Mouse (Mus musculus) heart, embryonic 14.5 days (tissue): ENCODE measurements around the gene Cacna1c. TPM values are rescaled to one million over a fixed set of nuclear protein-coding genes. Genes with fewer than 3 reads are reported as not detected.

Experiments
- ATAC-seq: fragments of 200-750 bp; cut with Nextera tagmentation; 2 replicates; pipeline ENCODE4 v1.8.0; 2017; ENCODE audit warnings: low read depth, moderate TSS enrichment; ENCODE audit not compliant: insufficient number of reproducible peaks, insufficient read depth, low FRiP score
- H3K27ac ChIP-seq, 2 experiments: fragments of 200-500 bp in 1 of 2; fragments of 300-500 bp in 1 of 2; sonication (generic) in 1 of 2; replicated peaks in 1 of 2; 2 replicates each; pipeline ENCODE4 v1.5.1; 2012 to 2014; ENCODE audit warnings: low read depth in 2 of 2, low read length in 2 of 2, control low read depth in 1 of 2, mild to moderate bottlenecking in 1 of 2, mixed read lengths in 1 of 2; ENCODE audit not compliant: control insufficient read depth in 1 of 2, insufficient read depth in 1 of 2
- H3K27me3 ChIP-seq: fragments of 300-500 bp; sonication (generic); 2 replicates; pipeline ENCODE4 v1.6.1; 2014; ENCODE audit warnings: mild to moderate bottlenecking, low read length, control low read depth; ENCODE audit not compliant: control insufficient read depth, insufficient read depth
- H3K36me3 ChIP-seq: fragments of 300-500 bp; sonication (generic); 2 replicates; pipeline ENCODE4 v1.6.1; 2014; ENCODE audit warnings: mild to moderate bottlenecking, control low read depth, low read length, mixed read lengths; ENCODE audit not compliant: control insufficient read depth, insufficient read depth
- H3K4me1 ChIP-seq, 2 experiments: fragments of 200-500 bp in 1 of 2; fragments of 300-500 bp in 1 of 2; sonication (generic) in 1 of 2; 2 replicates each; pipeline ENCODE4 v1.6.1; 2012 to 2014; ENCODE audit warnings: low read length in 2 of 2, control low read depth in 1 of 2, mixed read lengths in 1 of 2; ENCODE audit not compliant: control insufficient read depth in 2 of 2, insufficient read depth in 2 of 2
- H3K4me2 ChIP-seq: fragments of 300-500 bp; sonication (generic); 2 replicates; pipeline ENCODE4 v1.6.1; 2014; ENCODE audit warnings: mild to moderate bottlenecking, low read length
- H3K4me3 ChIP-seq, 2 experiments: fragments of 200-500 bp in 1 of 2; fragments of 300-500 bp in 1 of 2; sonication (generic) in 1 of 2; 2 replicates each; pipeline ENCODE4 v1.5.1; 2012 to 2014; ENCODE audit warnings: low read length in 2 of 2, mild to moderate bottlenecking in 2 of 2, control low read depth in 1 of 2, low read depth in 1 of 2, moderate library complexity in 1 of 2; ENCODE audit not compliant: control insufficient read depth in 1 of 2, insufficient read depth in 1 of 2
- H3K9ac ChIP-seq: fragments of 300-500 bp; sonication (generic); 2 replicates; pipeline ENCODE4 v1.6.1; 2014; ENCODE audit warnings: mild to moderate bottlenecking, low read length
- H3K9me3 ChIP-seq: fragments of 300-500 bp; sonication (generic); 2 replicates; pipeline ENCODE4 v1.6.1; 2016; ENCODE audit warnings: low read length, control low read depth; ENCODE audit not compliant: control insufficient read depth
- WGBS: fragments of 180-500 bp; shearing (Covaris S2); extraction: QIAGEN DNeasy Blood & Tissue Kit; methylation state at CpG from one replicate; pipeline ENCODE4 v1.1.7; 2014; 5-methylcytosine and 5-hydroxymethylcytosine counted together
- polyA plus RNA-seq: library from polyadenylated mRNA; unstranded; fragments of >200 nt; fragmentation: Nextera tagmentation; extraction: Ambion mirVana; gene quantifications from 2 replicates; pipeline ENCODE4 v1.2.1, GENCODE M21; 2014

Gene Cacna1c
- polyA plus RNA-seq, 1 experiment from 2014 or later, result 60.9 TPM

DNA sequence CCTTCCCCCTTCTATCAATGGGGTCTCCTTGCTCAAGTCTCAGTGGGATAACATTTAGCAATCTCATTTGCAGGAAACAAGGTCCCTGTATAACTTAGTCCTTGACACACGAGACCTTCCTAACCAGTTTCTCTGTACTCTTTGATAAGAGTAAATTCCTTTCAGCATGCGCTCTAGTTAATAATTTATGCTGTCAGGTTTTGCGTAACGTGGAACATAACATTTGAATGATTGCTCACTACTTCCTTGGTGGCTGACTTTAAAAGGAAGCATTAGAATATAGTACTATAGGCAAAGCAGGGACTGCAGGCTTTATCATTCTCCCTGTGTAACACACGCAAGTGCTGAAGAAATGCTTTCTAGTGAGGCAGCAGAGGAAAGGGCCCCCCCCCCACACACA, 232.9 kb downstream of the Cacna1c start:
- no peak overlapping the region for H3K4me3 ChIP-seq
- H3K9me3 ChIP-seq, result no peaks in the 10 kb centered on the region
- H3K4me2 ChIP-seq, result no peak overlapping the region; the same call in 1 of the 2 replicates
- no peak for ATAC-seq
- no peaks in the 10 kb centered on the region for H3K36me3 ChIP-seq
- H3K4me1 ChIP-seq, result peaks cover 21 to 55% of the 10 kb centered on the region in 2 experiments
- no peaks in the 10 kb centered on the region for H3K27me3 ChIP-seq
- H3K9ac ChIP-seq, result no peak overlapping the region
- H3K27ac ChIP-seq, result 0 out of 4 replicates have a peak overlapping the region, but pooled peaks of 1 of the 2 experiments have one; percentile 28
- WGBS, result 33% methylated on average over 5 of the region's 5 CpGs

DNA sequence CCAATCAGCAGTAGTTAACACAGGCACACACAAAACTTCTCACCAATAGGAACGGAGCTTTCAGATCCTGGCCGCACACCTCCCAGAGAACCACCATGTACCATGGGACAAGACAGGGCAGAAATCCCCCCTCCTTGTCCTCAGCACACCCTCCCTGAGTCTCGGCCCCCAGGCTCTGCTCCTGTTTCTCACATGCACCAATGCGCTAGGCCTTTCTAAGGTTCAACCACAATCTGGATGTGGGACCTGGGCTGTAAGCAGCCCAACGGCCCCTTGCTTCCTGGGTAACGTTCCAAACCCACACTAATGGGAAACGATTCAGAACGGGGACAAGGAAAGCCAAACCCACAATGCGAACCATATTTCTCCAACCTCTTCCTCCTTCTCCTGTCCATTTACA, 237.7 kb downstream of the Cacna1c start:
- no peak overlapping the region for H3K4me2 ChIP-seq
- no peaks in the 10 kb centered on the region for H3K36me3 ChIP-seq
- no peak overlapping the region for H3K4me3 ChIP-seq
- no peak overlapping the region for H3K9ac ChIP-seq
- no peaks in the 10 kb centered on the region for H3K9me3 ChIP-seq
- ATAC-seq, result no peak
- 92% methylated on average over 9 of the region's 9 CpGs for WGBS
- no peak overlapping the region for H3K27ac ChIP-seq
- no peaks in the 10 kb centered on the region for H3K27me3 ChIP-seq
- H3K4me1 ChIP-seq, result peaks cover 20 to 69% of the 10 kb centered on the region in 2 experiments

DNA sequence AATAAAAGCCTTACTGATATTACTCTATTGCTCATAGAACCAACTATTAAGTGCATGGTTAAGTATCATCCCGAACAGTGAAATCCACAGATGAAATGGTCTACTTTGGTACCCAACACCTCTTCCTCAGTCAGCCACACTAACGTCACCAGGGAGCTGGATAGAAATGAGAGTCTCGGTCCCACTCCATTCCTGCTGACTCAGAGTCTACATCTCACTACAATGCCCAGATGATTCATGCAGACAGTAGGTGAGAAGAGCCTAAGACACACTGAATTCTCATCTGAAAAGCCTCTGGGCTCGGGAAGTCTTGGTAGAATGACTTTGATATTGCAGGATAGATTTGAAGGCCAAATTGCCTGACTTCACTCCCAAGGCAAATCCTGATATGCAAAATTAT, 240.0 kb downstream of the Cacna1c start:
- H3K4me1 ChIP-seq, result peaks cover 16 to 62% of the 10 kb centered on the region in 2 experiments
- no peak overlapping the region for H3K4me3 ChIP-seq
- no peaks in the 10 kb centered on the region for H3K27me3 ChIP-seq
- no peak overlapping the region for H3K27ac ChIP-seq
- no peak overlapping the region for H3K9ac ChIP-seq
- ATAC-seq, result no peak
- H3K9me3 ChIP-seq, result no peaks in the 10 kb centered on the region
- H3K36me3 ChIP-seq, result no peaks in the 10 kb centered on the region
- no peak overlapping the region for H3K4me2 ChIP-seq
- 79% methylated on average over 4 of the region's 4 CpGs for WGBS

DNA sequence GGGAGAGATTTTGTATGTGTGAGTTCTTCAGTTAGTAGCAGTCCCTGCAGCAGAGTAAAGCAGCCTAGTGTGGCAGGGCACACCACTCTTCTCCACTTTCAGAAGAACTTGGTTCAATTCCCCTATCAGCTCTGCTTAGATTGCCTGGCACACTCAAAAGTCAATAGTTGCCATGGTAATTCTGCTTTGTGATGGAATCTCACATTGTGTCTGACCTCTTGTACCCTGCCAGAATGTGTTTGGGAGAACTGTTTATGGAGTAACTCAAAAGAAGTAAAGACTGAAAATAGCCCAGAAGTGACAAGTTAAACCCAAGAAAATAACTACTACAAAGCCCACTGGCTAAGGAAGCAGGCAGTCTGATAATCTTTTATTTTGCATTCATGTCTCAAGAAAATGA, 240.4 kb downstream of the Cacna1c start:
- Histone ChIP-seq H3K27ac (no peak overlapping the region), H3K4me3 (no peak overlapping the region), H3K4me2 (no peak overlapping the region), H3K4me1 (peaks cover 19 to 65% of the 10 kb centered on the region in 2 experiments), H3K9ac (no peak overlapping the region), H3K36me3 (no peaks in the 10 kb centered on the region), H3K9me3 (no peaks in the 10 kb centered on the region), H3K27me3 (no peaks in the 10 kb centered on the region)
- ATAC-seq, result no peak

DNA sequence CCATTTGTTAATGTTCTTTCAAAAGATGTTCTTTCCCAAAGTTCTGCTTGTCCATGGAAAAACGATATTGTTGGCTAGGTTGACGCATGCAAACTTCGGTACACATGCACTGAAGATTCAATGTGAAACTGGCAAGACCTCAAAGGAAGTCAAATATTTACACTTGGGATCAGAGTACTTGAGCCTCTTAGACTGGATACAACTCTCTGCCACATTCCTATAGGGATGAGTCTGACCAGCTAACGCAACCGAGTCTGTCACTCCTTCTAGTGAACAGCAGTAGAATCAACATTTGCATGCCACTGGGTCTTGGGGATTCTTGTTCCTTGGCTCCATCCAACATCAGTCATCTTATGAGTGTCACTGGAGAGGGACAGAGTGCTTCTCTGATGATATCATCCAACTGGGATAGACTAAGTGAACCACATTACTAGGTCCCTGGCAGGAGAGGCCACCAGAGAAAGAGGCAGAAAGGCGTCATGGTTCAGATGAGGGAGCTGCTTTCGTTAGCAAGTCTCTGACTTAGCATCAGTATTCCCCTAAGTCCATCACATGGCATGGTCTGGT, 241.1 kb downstream of the Cacna1c start:
- ATAC-seq, result no peak
- WGBS, result 69% methylated on average over 7 of the region's 7 CpGs

DNA sequence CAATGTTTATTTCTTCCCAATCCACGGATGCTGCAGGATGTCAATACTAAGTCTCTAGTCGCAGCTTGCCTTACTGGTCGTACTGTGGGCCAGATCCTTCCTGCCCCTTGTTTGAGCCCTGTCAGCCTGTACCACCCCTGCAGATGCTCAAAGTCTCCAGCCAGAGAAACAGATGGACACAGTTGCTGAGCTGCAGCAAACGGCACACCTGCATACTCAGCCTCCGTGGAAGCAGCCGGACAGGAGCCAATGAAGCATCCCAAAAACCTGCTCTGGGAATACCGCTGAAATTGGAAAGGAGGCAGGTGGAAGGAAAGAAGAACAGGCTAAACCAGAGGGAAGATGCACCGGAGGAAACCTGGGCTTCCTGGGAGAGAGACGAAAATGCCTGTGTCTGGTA, 243.8 kb downstream of the Cacna1c start:
- Histone ChIP-seq H3K27ac (no peak overlapping the region), H3K9ac (no peak overlapping the region), H3K4me1 (peaks cover 27 to 74% of the 10 kb centered on the region in 2 experiments), H3K4me2 (no peak overlapping the region), H3K4me3 (no peak overlapping the region), H3K9me3 (no peaks in the 10 kb centered on the region), H3K27me3 (no peaks in the 10 kb centered on the region), H3K36me3 (no peaks in the 10 kb centered on the region)
- WGBS, result 83% methylated on average over 9 of the region's 9 CpGs
- no peak for ATAC-seq

More for the DNA sequence above, 241.1 kb downstream of the Cacna1c start:
- no peak overlapping the region for H3K27ac ChIP-seq
- no peaks in the 10 kb centered on the region for H3K36me3 ChIP-seq
- H3K9ac ChIP-seq, result no peak overlapping the region
- no peak overlapping the region for H3K4me2 ChIP-seq
- peaks cover 26 to 67% of the 10 kb centered on the region in 2 experiments for H3K4me1 ChIP-seq
- no peaks in the 10 kb centered on the region for H3K9me3 ChIP-seq
- H3K27me3 ChIP-seq, result no peaks in the 10 kb centered on the region
- H3K4me3 ChIP-seq, result no peak overlapping the region

DNA sequence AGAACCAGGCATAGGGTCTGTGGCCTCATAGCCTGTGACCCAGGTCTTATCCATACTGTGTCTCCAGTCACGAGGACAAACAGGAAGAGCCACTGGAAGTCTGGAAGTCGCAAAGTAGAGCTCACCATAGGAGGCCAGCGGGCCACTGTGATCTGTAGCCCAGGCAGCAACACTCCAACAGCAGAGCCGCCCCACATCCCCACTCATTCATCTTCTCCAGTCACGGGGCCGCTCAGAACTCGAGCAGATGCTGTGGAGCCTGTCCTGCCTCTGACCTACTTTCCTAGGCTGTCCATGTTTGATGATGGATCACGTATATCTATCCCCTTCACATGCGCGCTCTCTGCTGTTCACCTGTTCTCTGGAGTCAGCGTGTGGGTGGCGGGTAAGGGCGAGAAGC, 246.0 kb downstream of the Cacna1c start:
- no peak overlapping the region for H3K4me3 ChIP-seq
- no peaks in the 10 kb centered on the region for H3K9me3 ChIP-seq
- no peak overlapping the region for H3K4me2 ChIP-seq
- H3K27me3 ChIP-seq, result no peaks in the 10 kb centered on the region
- no peak overlapping the region for H3K27ac ChIP-seq
- no peak overlapping the region for H3K9ac ChIP-seq
- H3K36me3 ChIP-seq, result no peaks in the 10 kb centered on the region
- H3K4me1 ChIP-seq, result peaks cover 30 to 67% of the 10 kb centered on the region in 2 experiments
- WGBS, result 52% methylated on average over 13 of the region's 13 CpGs
- no peak; the same call in 1 of the 2 replicates for ATAC-seq

DNA sequence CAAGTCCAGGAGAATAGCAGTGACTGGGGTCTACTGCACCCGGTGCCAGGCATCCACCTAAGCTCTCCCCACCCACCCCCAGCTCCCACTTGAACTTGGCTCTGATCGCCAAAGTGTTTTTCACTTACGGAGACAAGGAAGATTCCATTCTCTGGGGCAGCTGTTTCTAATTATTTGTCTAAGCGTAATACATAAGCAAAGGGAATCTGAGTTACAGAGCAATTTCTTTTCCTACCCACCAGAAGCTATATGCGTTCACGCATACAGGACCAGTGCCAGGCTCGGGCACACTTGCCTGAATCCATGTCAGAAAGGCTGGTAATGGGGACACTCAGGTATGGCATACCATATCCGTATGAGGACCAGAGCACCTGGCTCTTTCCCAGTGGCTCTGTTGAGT, 248.9 kb downstream of the Cacna1c start:
- H3K4me1 ChIP-seq, result peaks cover 33 to 66% of the 10 kb centered on the region in 2 experiments
- WGBS, result 68% methylated on average over 8 of the region's 8 CpGs

More for the DNA sequence above, 248.9 kb downstream of the Cacna1c start:
- Histone ChIP-seq H3K9me3 (no peaks in the 10 kb centered on the region), H3K27ac (no peak overlapping the region), H3K4me2 (no peak overlapping the region), H3K27me3 (no peaks in the 10 kb centered on the region), H3K36me3 (no peaks in the 10 kb centered on the region), H3K4me3 (no peak overlapping the region), H3K9ac (no peak overlapping the region)
- ATAC-seq, result no peak
